Mouse (Mus musculus) bone marrow, adult 2 months (tissue): ENCODE measurements around the gene Iqsec1.

Source experiments
- CTCF ChIP-seq: fragments of 200-500 bp; IDR thresholded peaks from 2 replicates; pipeline ENCODE4 v1.5.1; 2011; ENCODE audit warnings: low read length, control low read depth; ENCODE audit not compliant: control insufficient read depth, insufficient read depth
- POLR2A ChIP-seq: fragments of 200-500 bp; IDR thresholded peaks from 2 replicates; pipeline ENCODE4 v1.6.1; 2011; ENCODE audit warnings: low read depth, mild to moderate bottlenecking, control low read depth, low read length, borderline replicate concordance; ENCODE audit not compliant: control insufficient read depth

GRCm38 (mm10) chr6:90760886-90761285 is 227.6 kb downstream of the Iqsec1 start:
- TF ChIP-seq CTCF, result no peak
- no peak for TF ChIP-seq POLR2A
